Mouse (Mus musculus): ENCODE measurements around the gene Chd8.

The Chd8 gene

DNA sequence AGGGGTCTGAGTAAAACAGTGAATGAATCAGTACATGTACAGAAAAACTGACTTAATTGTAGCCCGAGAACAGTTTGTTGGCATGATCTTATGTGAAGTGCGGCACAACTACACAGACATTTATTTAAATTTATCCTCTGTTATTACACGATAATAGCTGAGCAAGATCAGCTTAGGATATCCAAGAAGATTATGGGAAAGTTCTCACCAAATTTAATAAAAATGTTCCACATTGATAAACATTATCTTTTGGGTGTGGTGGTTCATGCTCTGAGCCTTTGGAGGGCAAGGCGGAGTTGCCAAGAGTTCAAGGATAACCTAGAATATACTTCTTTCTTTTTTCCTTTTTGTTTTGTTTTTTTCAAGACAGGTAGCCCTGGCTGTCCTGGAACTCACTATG is 58.2 kb downstream of the Chd8 start:
- in situ Hi-C loops (cut with MboI, MseI) = no loop called here

DNA sequence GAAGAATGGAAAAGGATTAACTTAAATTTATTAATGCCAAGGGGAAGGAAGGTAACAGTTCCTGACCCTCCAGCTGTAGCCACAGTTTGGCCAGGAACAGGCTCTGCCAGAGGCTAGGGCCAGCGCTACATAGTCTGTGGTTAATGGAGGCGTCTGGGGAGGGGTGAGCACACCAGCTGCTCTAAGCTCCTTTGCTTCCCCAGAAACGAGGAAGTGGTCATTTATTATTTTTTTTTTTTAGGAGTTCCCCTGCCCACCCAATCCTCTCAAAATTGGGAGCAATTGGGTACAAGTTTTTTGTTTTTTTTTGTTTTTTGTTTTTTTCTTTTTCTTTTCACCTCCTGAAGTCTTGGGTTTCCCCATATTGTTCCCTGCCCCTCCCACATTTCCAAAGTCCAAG is 59.4 kb downstream of the Chd8 start:
- in situ Hi-C loops (cut with MboI, MseI) = no loop called here

DNA sequence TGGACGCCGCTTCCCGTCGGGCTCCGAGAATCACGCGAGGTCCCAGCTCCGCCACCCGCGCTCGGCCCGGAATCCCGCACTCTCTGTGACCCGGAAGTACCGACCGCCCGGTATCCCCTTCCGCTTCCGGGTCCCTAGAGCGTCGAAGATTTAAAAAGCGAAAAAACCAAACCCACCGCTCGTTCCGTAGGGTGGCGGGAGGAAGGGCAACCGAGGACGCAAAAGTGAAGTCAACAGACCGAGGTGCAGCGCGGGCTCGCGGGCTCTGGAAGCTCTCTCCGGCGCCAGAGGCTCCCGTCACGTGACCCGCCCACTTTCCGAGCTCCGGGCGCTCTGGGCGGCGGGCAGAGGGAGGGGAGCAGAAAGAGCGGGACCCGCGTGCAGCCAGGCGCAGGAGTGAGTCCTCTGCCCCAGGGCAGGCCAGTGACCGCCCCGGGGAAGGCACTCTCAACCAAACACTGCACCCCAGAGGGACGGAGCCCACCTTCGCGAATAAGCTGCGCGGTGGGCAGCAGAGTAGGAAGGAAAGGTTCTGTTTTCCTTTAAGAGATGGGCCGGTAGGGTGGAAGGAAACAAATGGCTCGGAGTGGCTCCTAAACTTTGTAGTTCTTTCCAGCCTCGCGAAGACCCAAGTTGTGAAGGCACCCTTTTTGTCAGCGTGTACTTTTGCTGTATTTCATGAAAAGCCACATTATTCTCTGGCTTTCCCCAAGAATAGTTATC is 60.3 kb downstream of the Chd8 start, which contains the start of gene Supt16:
TSS of gene Supt16 (minus strand) at position 261 of the 723 bp plus-strand sequence.
- in situ Hi-C loops (cut with MboI, MseI) = no loop called here

DNA sequence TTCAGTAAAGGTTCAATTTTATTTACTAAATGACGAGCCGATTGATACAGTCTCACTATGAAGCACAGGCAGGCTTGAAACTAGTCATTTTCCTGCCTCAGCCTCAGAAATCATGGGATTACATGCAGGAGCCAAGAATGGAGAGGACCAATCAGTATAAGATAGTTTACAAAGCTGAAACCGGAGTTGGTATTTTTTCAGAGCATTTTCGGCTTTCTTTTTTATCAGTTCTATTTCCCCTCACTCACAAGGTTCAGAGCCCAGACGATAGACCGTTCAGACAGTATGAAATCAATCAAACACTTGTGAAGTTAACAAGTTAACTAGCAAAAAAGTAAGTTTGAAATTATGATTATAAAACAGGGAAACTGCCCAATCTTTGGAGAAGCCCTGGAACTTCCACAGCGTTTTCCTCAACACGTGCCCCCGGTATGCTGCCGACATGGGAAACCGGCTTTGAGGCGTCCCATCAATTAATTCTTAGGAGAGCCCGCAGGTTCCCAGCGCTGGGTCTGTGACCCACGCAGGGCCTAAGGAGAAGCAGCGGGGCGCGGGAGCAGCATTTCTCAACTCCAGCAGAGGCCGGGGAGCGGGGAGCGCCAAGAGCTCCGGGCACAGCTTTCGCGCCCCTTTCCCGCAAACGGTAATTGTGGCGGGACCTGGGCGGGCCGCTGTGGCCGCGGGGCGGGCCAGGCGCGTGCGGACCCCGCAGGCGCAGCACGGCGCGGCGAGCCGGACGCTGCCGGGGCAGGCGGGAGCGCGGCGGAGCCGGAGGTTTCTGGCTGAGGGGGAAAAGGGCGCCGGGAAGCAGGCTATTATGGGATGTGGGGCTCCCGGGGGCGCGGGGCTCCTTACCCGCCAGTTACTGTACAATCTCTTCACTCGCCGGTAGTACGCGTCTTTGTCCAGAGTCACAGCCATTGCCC is 61.1 kb downstream of the Chd8 start:
- in situ Hi-C loops (cut with MboI, MseI) = no loop called here

DNA sequence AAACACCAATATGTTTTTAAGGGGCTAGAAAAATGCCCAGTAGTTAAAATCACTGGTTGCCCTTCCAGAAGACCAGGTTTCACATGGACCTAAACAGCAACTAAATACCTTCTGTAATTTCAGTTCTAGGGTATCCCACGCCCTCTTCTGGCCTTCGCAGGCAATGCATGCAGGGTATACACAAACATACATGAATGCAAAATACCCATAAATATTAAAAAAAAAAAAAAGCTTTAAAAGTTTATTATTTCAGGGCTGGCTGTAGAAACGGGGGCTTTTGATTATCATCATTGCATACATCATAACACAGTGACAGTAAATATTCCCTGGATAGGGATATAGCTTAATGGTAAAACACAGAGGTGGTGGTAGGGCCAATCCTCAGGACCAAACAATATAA is 61.9 kb downstream of the Chd8 start:
- in situ Hi-C loops (cut with MboI, MseI) = no loop called here

DNA sequence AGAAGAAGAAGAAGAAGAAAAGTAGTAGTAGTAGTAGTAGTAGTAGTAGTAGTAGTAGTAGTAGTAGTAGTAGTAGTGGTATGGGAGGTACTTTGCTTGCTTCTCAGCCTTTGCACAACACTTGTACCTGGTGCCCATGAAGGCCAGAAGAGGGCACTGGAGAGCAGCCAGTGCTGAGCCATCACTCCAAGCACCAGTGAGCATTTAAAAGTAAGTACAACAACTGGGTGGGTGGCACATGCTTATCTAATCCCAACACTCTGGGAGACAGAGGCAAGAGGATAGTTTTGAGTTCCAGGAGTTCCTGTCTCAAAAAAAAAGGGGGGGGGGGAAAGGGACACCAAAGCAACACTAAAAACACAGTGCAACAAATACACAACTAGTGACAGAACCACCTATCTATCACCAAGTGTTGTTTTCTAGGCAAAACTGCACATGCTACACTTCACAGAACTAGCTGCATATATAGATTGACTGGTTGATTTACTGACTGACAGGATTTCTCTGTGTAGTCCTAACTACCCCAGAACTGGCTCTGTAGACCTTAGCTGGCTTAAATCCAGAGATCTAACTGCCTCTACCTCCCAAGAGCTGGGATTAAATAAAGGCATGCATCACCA is 66.7 kb downstream of the Chd8 start:
- in situ Hi-C loops (cut with MboI, MseI) = no loop called here

DNA sequence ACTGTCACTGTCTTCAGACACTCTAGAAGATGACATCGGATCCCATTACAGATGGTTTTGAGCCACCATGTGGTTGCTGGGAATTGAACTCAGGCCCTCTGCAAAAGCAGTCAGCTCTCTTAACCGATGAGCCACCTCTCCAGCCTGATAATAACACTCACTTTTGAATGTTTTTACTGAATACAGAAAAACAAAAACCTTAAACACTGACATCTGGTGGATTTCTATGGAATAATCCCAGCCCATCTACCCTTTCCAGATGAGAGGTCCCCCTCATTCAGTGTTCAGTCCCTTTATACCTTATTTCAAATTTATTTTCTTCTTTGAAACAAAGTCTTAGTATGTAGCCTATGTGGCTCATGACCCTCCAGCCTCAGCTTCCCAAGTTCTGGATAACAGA is 68.1 kb downstream of the Chd8 start:
- in situ Hi-C loops (cut with MboI, MseI) = no loop called here

DNA sequence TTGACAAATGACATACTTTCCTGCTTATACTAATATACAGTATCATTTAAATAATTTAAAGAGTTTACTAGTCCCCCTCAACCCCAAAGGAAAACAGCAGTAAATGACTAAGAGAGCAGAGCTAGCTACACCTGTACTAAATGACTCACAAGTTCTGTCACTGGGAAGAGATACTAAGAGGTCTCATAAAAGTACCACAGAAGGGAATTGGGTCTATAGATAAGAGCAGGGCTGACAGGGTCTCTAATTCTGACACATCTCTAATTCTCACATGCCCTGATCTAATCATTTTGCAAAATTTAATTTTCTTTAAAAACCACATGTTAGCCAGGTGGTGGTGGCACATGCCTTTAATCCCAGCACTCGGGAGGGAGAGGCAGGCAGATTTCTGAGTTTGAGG is 68.8 kb downstream of the Chd8 start:
- in situ Hi-C loops (cut with MboI, MseI) = no loop called here

DNA sequence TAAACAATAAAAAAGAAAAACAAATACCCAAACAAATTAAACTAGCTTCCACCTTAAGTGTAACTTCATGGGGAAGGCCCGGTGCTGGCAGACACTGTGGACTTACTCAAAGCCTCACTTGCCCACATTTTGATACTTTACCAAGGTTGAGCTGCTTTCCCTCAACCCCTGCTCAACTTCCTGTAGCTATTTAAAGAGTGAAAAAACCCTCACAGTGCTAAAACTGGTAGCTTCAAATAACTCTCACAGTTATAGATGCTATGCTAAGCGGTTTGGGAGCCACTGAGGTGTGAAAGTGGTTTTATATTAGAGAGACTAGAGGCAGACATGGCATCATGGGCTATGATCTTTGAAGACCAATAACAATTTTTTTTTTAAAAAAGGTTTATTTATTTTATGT is 91.0 kb downstream of the Chd8 start:
- in situ Hi-C loops (cut with MboI, MseI) = no loop called here

DNA sequence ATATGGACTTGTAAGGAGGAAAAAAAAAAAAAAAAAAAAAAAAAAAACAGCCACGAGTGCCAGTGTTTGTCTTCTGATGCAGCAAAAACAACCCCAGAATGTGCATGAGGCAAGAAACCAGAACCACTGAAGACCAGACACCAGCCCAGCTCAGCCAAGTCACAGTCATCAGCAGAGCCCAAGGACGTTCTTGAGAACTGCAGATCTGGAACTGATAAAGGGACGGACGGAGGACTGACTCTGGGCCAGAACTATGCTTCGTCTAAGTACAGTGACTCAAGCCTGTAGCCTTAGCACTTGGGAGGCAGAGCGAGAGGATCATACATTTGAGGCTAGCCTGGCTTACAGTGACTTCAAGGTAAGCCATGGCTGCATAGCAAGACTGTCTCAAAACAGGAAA is 96.7 kb downstream of the Chd8 start:
- in situ Hi-C loops (cut with MboI, MseI) = no loop called here

DNA sequence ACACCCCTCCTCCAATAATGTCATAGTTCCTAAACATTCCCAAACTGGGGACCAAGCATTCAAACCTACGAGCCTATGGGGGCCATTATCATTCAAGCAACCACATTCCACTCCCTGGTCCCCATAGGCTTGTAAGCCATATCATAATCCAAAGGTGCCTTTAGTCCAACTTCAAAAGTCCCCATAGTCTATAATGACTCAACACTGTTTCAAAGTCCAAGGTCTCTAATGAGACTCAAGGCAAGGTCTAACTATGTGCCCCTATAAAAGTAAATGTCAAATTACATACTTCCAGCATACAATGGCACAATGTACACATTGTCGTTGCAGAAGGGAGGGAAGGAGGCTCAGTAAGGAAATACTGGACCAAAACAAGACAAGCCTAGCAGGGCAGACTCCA is 102.6 kb downstream of the Chd8 start:
- in situ Hi-C loops (cut with MboI, MseI) = no loop called here

DNA sequence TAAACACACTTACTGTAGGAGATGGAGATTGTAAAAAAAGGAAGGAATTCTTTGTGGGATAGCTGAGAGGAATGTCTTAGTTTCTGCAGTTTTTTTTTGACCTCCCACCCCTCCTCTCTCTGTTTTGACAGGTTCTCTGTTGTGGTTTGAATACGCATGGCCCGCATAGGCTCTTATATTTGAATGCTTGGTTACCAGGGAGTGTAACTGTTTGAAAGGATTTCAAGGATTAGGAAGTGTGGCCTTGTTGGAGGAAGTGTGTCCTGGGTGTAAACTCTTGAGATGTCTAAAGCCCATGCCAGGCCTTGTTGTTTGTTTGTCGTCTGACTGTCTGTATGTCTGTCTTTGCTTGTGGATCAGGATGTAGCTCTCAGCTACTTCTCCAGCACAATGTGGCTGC is 105.0 kb downstream of the Chd8 start:
- in situ Hi-C loops (cut with MboI, MseI) = no loop called here

DNA sequence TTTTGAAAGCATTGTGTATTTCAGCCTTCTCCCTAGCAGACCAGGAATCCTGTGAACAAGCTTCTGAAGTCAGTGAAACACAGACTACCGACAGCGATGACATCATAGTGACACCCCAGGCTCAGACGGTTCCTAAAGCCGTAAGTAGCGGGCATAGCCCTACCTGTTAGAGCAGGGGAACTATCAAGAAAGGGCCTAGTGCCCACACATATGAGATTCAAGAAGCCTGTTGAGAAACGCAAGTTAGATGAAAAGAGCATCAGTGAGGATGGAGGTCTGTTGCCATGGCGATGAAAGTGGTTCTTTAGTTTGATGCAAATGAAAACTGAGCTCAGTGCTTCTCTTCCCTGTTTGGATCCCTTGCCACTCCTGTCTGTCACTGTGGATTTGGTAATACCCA is 105.4 kb downstream of the Chd8 start:
- in situ Hi-C loops (cut with MboI, MseI) = no loop called here

DNA sequence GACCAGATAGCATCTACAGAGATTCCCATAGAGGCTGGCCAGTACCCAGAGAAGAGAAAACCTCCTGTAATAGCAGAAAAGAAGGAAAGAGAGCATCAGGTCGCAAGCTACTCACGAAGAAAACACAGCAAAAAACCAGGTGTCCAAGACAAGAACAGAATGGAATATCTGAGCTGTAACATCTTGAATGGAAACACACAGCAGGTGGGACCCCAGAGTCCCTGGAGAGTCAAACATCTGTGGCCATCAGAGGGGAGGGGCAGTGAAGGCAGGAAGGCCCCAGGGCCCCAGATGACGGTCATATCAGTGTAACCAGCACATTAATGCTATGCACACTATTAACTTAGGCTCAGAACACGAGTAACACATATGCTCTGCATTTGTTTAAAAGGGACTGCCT is 107.7 kb downstream of the Chd8 start:
- in situ Hi-C loops (cut with MboI, MseI) = no loop called here

All from T-helper 2 cell (primary cell).